Mouse (Mus musculus) embryonic facial prominence, embryonic 10.5 days (tissue): Measurements from ENCODE around the gene Ccdc85b. TPM values are rescaled to one million over a fixed set of nuclear protein-coding genes. Genes with fewer than 3 reads are reported as not detected.

Experiments used
- DNase-seq: peaks from one replicate; pipeline ENCODE4 v3.0.0-alpha.2; 2017; ENCODE audit warnings: low spot score
- H3K27ac ChIP-seq: fragments of 300-500 bp; sonication (generic); replicated peaks from 2 replicates; pipeline ENCODE4 v1.5.1; 2016; ENCODE audit warnings: mild to moderate bottlenecking
- H3K27me3 ChIP-seq: fragments of 300-500 bp; sonication (generic); replicated peaks from 2 replicates; pipeline ENCODE4 v1.6.1; 2016; ENCODE audit warnings: low read depth, mild to moderate bottlenecking; ENCODE audit not compliant: poor library complexity, severe bottlenecking
- H3K36me3 ChIP-seq: fragments of 300-500 bp; sonication (generic); replicated peaks from 2 replicates; pipeline ENCODE4 v1.6.1; 2016; ENCODE audit warnings: mild to moderate bottlenecking, moderate library complexity
- H3K4me1 ChIP-seq: fragments of 300-500 bp; sonication (generic); 2 replicates; pipeline ENCODE4 v1.6.1; 2016
- H3K4me3 ChIP-seq: fragments of 300-500 bp; sonication (generic); 2 replicates; pipeline ENCODE4 v1.5.1; 2016; ENCODE audit warnings: mild to moderate bottlenecking, moderate library complexity
- H3K9me3 ChIP-seq: fragments of 300-500 bp; sonication (generic); 2 replicates; pipeline ENCODE4 v1.6.1; 2016; ENCODE audit warnings: mild to moderate bottlenecking
- WGBS: fragments of 180-500 bp; shearing (Covaris S2); methylation state at CpG from one replicate; pipeline ENCODE4 v1.1.7; 2016; 5-methylcytosine and 5-hydroxymethylcytosine counted together
- polyA plus RNA-seq: library from polyadenylated mRNA; unstranded; fragments of >200 nt; fragmentation: Nextera tagmentation; extraction: Ambion mirVana; gene quantifications from 2 replicates; pipeline ENCODE4 v1.2.1, GENCODE M21; 2016

The Ccdc85b gene
- polyA plus RNA-seq, 1 experiment from 2014 or later = 7.4 TPM

GRCm38 (mm10) chr19:5424782-5425741 is 32.6 kb downstream of the Ccdc85b start, which contains the start of the genes Drap1 and AI837181:
Gene Drap1, minus strand, starts transcription at chr19:5424979.
Gene AI837181, plus strand, starts transcription at chr19:5425144.
- DNase-seq = peak; percentile 99
- under 1% methylated on average over 76 of the region's 87 CpGs for WGBS
- Histone ChIP-seq H3K9me3 (no peaks in the 10 kb centered on the region), H3K36me3 (peaks cover 67% of the 10 kb centered on the region), H3K4me1 (peaks cover 38% of the 10 kb centered on the region), H3K27me3 (no peaks in the 10 kb centered on the region), H3K4me3 (peak within 1 kb of the TSS; percentile 89), H3K27ac (peak within 1 kb of the TSS; percentile 97)

- Histone ChIP-seq H3K36me3 (peaks cover 74% of the 10 kb centered on the region), H3K4me1 (peaks cover 38% of the 10 kb centered on the region)
Observed at GRCm38 (mm10) chr19:5424092-5424781, 33.5 kb downstream of the Ccdc85b start.

GRCm38 (mm10) chr19:5423561-5423960 is 34.1 kb downstream of the Ccdc85b start:
- no peaks in the 10 kb centered on the region for H3K9me3 ChIP-seq
- peak overlapping the region; percentile 89 for H3K4me3 ChIP-seq
- H3K27ac ChIP-seq = peak overlapping the region; percentile 97
- peaks cover 68% of the 10 kb centered on the region for H3K36me3 ChIP-seq
- peaks cover 38% of the 10 kb centered on the region for H3K4me1 ChIP-seq
- DNase-seq = no peak
- 66% methylated on average over 12 of the region's 12 CpGs for WGBS
- H3K27me3 ChIP-seq = no peaks in the 10 kb centered on the region

More at GRCm38 (mm10) chr19:5424092-5424781, 33.5 kb downstream of the Ccdc85b start:
- Histone ChIP-seq H3K27ac (peak overlapping the region; percentile 97), H3K4me3 (peak overlapping the region; percentile 89), H3K9me3 (no peaks in the 10 kb centered on the region), H3K27me3 (no peaks in the 10 kb centered on the region)
- under 1% methylated on average over 48 of the region's 48 CpGs for WGBS
- no peak for DNase-seq

- Histone ChIP-seq H3K4me3 (peak overlapping the region; percentile 89), H3K27ac (0 out of 2 replicates have a peak overlapping the region, but pooled peaks have one; percentile 97), H3K9me3 (no peaks in the 10 kb centered on the region), H3K4me1 (peaks cover 36% of the 10 kb centered on the region), H3K27me3 (no peaks in the 10 kb centered on the region), H3K36me3 (peaks cover 68% of the 10 kb centered on the region)
- WGBS = 83% methylated on average over 9 of the region's 9 CpGs
- DNase-seq = no peak
Observed at GRCm38 (mm10) chr19:5422895-5423443, 34.7 kb downstream of the Ccdc85b start.

GRCm38 (mm10) chr19:5422267-5422666 is 35.4 kb downstream of the Ccdc85b start:
- 88% methylated on average over 10 of the region's 10 CpGs for WGBS
- no peak for DNase-seq
- Histone ChIP-seq H3K9me3 (no peaks in the 10 kb centered on the region), H3K4me3 (peak overlapping the region; percentile 6; the same call in 1 of the 2 replicates), H3K4me1 (peaks cover 34% of the 10 kb centered on the region), H3K36me3 (peaks cover 70% of the 10 kb centered on the region), H3K27ac (no peak overlapping the region), H3K27me3 (no peaks in the 10 kb centered on the region)

- 87% methylated on average over 5 of the region's 5 CpGs for WGBS
- DNase-seq = no peak
- peaks cover 31% of the 10 kb centered on the region for H3K4me1 ChIP-seq
- H3K9me3 ChIP-seq = no peaks in the 10 kb centered on the region
- peak overlapping the region; percentile 6; the same call in 1 of the 2 replicates for H3K4me3 ChIP-seq
- H3K36me3 ChIP-seq = peaks cover 65% of the 10 kb centered on the region
- H3K27ac ChIP-seq = no peak overlapping the region
- no peaks in the 10 kb centered on the region for H3K27me3 ChIP-seq
Observed at GRCm38 (mm10) chr19:5421784-5422183, 35.9 kb downstream of the Ccdc85b start.

GRCm38 (mm10) chr19:5420579-5420978 is 37.1 kb downstream of the Ccdc85b start:
- H3K27me3 ChIP-seq = no peaks in the 10 kb centered on the region
- H3K4me1 ChIP-seq = peaks cover 19% of the 10 kb centered on the region
- H3K36me3 ChIP-seq = peaks cover 59% of the 10 kb centered on the region
- WGBS = 92% methylated on average over 6 of the region's 6 CpGs
- no peaks in the 10 kb centered on the region for H3K9me3 ChIP-seq
- DNase-seq = no peak
- no peak overlapping the region for H3K4me3 ChIP-seq
- H3K27ac ChIP-seq = no peak overlapping the region

- Histone ChIP-seq H3K4me3 (no peak overlapping the region), H3K27me3 (no peaks in the 10 kb centered on the region), H3K27ac (no peak overlapping the region), H3K9me3 (no peaks in the 10 kb centered on the region), H3K36me3 (peaks cover 59% of the 10 kb centered on the region), H3K4me1 (peaks cover 19% of the 10 kb centered on the region)
- DNase-seq = no peak
- WGBS = 88% methylated on average over 9 of the region's 9 CpGs
Observed at GRCm38 (mm10) chr19:5419630-5420029, 38.1 kb downstream of the Ccdc85b start.

GRCm38 (mm10) chr19:5418750-5419466 is 38.8 kb downstream of the Ccdc85b start:
- peaks cover 59% of the 10 kb centered on the region for H3K36me3 ChIP-seq

GRCm38 (mm10) chr19:5414534-5414957 is 43.1 kb downstream of the Ccdc85b start:
- H3K36me3 ChIP-seq = peaks cover 18% of the 10 kb centered on the region
- peaks cover 5% of the 10 kb centered on the region; the same call in 1 of the 2 replicates for H3K4me1 ChIP-seq
- H3K9me3 ChIP-seq = no peaks in the 10 kb centered on the region
- H3K27me3 ChIP-seq = no peaks in the 10 kb centered on the region
- no peak for DNase-seq
- H3K4me3 ChIP-seq = no peak overlapping the region
- WGBS = 66% methylated on average over 2 of the region's 2 CpGs
- no peak overlapping the region for H3K27ac ChIP-seq

More at GRCm38 (mm10) chr19:5418750-5419466, 38.8 kb downstream of the Ccdc85b start:
- H3K4me1 ChIP-seq = peaks cover 17% of the 10 kb centered on the region
- H3K27me3 ChIP-seq = no peaks in the 10 kb centered on the region
- whole genome bisulfite sequencing = 95% methylated on average over 8 of the region's 8 CpGs
- no peaks in the 10 kb centered on the region for H3K9me3 ChIP-seq
- no peak overlapping the region for H3K4me3 ChIP-seq
- H3K27ac ChIP-seq = no peak overlapping the region
- no peak for DNase-seq

- Histone ChIP-seq H3K27me3 (no peaks in the 10 kb centered on the region), H3K4me3 (no peak overlapping the region), H3K9me3 (no peaks in the 10 kb centered on the region), H3K36me3 (peaks cover 19% of the 10 kb centered on the region), H3K27ac (no peak overlapping the region), H3K4me1 (peaks cover 9% of the 10 kb centered on the region)
- DNase-seq = no peak
- 79% methylated on average over 4 of the region's 4 CpGs for WGBS
Observed at GRCm38 (mm10) chr19:5413840-5414239, 43.9 kb downstream of the Ccdc85b start.
